Mouse (Mus musculus) forelimb bud, embryonic 11.5 days (tissue): ENCODE data around the gene Cox8a.

Experiments
- DNase-seq: peaks from one replicate; pipeline ENCODE4 v3.0.0-alpha.2; 2012; ENCODE audit warnings: low read depth, low spot score

Cox8a gene

GRCm38 (mm10) chr19:7185715-7186291 is 31.6 kb downstream of the Cox8a start:
- DNase-seq: no peak

- no peak for DNase-seq
These were observed 32.4 kb downstream of the Cox8a start for GRCm38 (mm10) chr19:7185059-7185458.

GRCm38 (mm10) chr19:7183419-7183818 is 34.0 kb downstream of the Cox8a start:
- DNase-seq: no peak

- DNase-seq: peak; percentile 55
These were observed 35.0 kb downstream of the Cox8a start for GRCm38 (mm10) chr19:7182273-7182949.

GRCm38 (mm10) chr19:7181496-7181895 is 35.9 kb downstream of the Cox8a start:
- DNase-seq: no peak

- DNase-seq: no peak
These were observed 36.5 kb downstream of the Cox8a start for GRCm38 (mm10) chr19:7180756-7181405.

- no peak for DNase-seq
These were observed 38.5 kb downstream of the Cox8a start for GRCm38 (mm10) chr19:7178841-7179452.

GRCm38 (mm10) chr19:7177804-7178511 is 39.5 kb downstream of the Cox8a start:
- no peak for DNase-seq

- DNase-seq: no peak
These were observed 41.2 kb downstream of the Cox8a start for GRCm38 (mm10) chr19:7176041-7176696.

GRCm38 (mm10) chr19:7172051-7172866 is 45.2 kb downstream of the Cox8a start:
- no peak for DNase-seq

- no peak for DNase-seq
These were observed 46.0 kb downstream of the Cox8a start for GRCm38 (mm10) chr19:7171447-7171846.

- DNase-seq: no peak
These were observed 46.5 kb downstream of the Cox8a start for GRCm38 (mm10) chr19:7170916-7171315.

GRCm38 (mm10) chr19:7168423-7168822 is 49.0 kb downstream of the Cox8a start:
- no peak for DNase-seq

- DNase-seq: no peak
These were observed 50.6 kb downstream of the Cox8a start for GRCm38 (mm10) chr19:7166767-7167166.

GRCm38 (mm10) chr19:7166200-7166711 is 51.2 kb downstream of the Cox8a start:
- no peak for DNase-seq

GRCm38 (mm10) chr19:7165509-7166199 is 51.8 kb downstream of the Cox8a start:
- no peak for DNase-seq
